Mouse (Mus musculus) forebrain, embryonic 13.5 days (tissue): ENCODE data around the gene Fbxo46. TPM values are rescaled to one million over a fixed set of nuclear protein-coding genes. Genes with fewer than 3 reads are reported as not detected.

ENCODE experiments used
- ATAC-seq: fragments of 200-750 bp; cut with Nextera tagmentation; 2 replicates; pipeline ENCODE4 v1.8.0; 2017
- H3K27ac ChIP-seq: fragments of 300-500 bp; sonication (generic); 2 replicates; pipeline ENCODE4 v1.5.1; 2015; ENCODE audit warnings: inconsistent platforms, mild to moderate bottlenecking, moderate library complexity
- H3K27me3 ChIP-seq: fragments of 300-500 bp; sonication (generic); 2 replicates; pipeline ENCODE4 v1.6.1; 2015; ENCODE audit warnings: mild to moderate bottlenecking, inconsistent platforms
- H3K36me3 ChIP-seq: fragments of 300-500 bp; sonication (generic); 2 replicates; pipeline ENCODE4 v1.6.1; 2015; ENCODE audit warnings: mild to moderate bottlenecking, inconsistent platforms; ENCODE audit not compliant: poor library complexity, severe bottlenecking
- H3K4me1 ChIP-seq: fragments of 300-500 bp; sonication (generic); 2 replicates; pipeline ENCODE4 v1.6.1; 2015; ENCODE audit warnings: inconsistent platforms
- H3K4me2 ChIP-seq: fragments of 300-500 bp; sonication (generic); 2 replicates; pipeline ENCODE4 v1.6.1; 2015; ENCODE audit warnings: inconsistent platforms, mild to moderate bottlenecking, moderate library complexity
- H3K4me3 ChIP-seq: fragments of 300-500 bp; sonication (generic); 2 replicates; pipeline ENCODE4 v1.5.1; 2015; ENCODE audit warnings: mild to moderate bottlenecking, inconsistent platforms
- H3K9ac ChIP-seq: fragments of 300-500 bp; sonication (generic); 2 replicates; pipeline ENCODE4 v1.6.1; 2015; ENCODE audit warnings: mild to moderate bottlenecking, inconsistent platforms
- H3K9me3 ChIP-seq: fragments of 300-500 bp; sonication (generic); replicated peaks from 2 replicates; pipeline ENCODE4 v1.6.1; 2016; ENCODE audit warnings: inconsistent platforms
- WGBS: fragments of 180-500 bp; shearing (Covaris S2); methylation state at CpG from one replicate; pipeline ENCODE4 v1.1.7; 2015; 5-methylcytosine and 5-hydroxymethylcytosine counted together
- polyA plus RNA-seq: library from polyadenylated mRNA; unstranded; fragments of >200 nt; fragmentation: Nextera tagmentation; extraction: Ambion mirVana; gene quantifications from 2 replicates; pipeline ENCODE4 v1.2.1, GENCODE M21; 2015

The Fbxo46 gene
- polyA plus RNA-seq, 1 experiment from 2014 or later: 19.1 TPM

DNA sequence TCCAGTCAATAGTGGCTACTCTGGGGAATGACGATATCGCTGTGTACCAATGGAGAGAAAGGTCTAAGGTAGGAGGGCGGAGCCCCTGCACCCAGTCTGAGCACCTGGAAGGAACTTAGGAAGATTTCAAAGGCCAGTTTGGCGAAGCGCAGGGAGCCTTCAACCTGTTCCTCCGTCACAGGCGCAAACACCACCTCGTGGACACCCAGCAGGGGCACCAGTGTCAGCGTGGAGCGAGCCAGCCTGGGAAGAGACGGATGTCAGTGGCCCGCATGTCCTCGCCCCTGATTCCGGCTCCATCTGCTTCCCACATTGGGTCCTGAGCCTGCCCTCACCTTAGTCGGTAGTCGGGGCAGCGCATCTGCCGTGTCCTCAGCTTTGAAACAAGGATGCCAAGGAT, 39.8 kb downstream of the Fbxo46 start:
- Histone ChIP-seq H3K4me3 (peak overlapping the region; percentile 40; the same call in 1 of the 2 replicates), H3K9me3 (no peaks in the 10 kb centered on the region), H3K4me2 (peak overlapping the region; percentile 64), H3K36me3 (peaks cover 7% of the 10 kb centered on the region), H3K4me1 (peaks cover 34% of the 10 kb centered on the region), H3K27ac (no peak overlapping the region), H3K27me3 (peaks cover 36% of the 10 kb centered on the region), H3K9ac (0 out of 2 replicates have a peak overlapping the region, but pooled peaks have one; percentile 23)
- ATAC-seq: no peak
- WGBS: 13% methylated on average over 18 of the region's 18 CpGs

DNA sequence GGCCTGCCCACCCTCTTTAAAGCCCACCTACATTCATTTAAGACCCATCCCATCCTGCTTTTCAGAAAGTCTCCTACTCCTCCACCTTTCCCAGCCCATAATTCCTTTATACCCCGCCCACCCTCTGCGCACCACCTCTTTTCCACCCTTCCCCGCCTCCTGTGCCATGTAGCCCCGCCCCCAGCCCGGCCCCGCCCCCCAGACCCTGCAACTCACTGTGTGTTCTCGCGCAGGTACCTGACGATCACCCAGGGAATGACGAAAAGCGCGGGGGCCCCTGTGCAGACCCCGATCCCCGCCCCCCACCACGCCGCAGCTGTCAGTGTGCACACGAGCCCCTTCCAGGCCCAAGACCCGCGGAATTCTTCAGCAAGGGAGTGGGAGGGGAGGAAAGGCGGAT, 40.5 kb downstream of the Fbxo46 start:
- 2% methylated on average over 20 of the region's 20 CpGs for WGBS
- Histone ChIP-seq H3K4me3 (peak overlapping the region; percentile 40), H3K9ac (peak overlapping the region; percentile 51), H3K4me2 (peak overlapping the region; percentile 64), H3K4me1 (peaks cover 41% of the 10 kb centered on the region), H3K27me3 (peaks cover 43% of the 10 kb centered on the region), H3K27ac (no peak overlapping the region), H3K9me3 (no peaks in the 10 kb centered on the region), H3K36me3 (no peaks in the 10 kb centered on the region)
- ATAC-seq: peak; percentile 22; the same call in 1 of the 2 replicates

DNA sequence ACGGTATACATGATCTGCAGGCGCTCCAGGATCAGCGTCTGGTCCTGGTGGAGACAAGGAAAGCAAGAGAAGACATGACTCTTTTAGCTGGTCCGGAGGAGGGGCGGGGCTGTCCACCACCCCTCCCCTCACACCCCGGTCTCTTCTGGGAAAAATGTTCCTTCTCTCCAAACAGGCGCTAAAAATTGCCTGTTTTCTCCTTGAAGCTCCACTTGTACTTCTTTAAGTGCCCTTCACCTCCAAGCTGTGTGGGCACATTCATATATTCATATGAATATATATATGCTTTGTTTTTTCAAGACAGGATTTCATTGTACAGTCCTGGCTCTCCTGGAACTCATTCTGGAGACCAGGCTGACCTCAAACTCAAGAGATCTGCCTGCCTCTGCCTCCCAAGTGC, 43.3 kb downstream of the Fbxo46 start:
- H3K4me3 ChIP-seq: no peak overlapping the region
- ATAC-seq: no peak
- H3K27ac ChIP-seq: no peak overlapping the region
- H3K4me1 ChIP-seq: peaks cover 44% of the 10 kb centered on the region
- H3K27me3 ChIP-seq: peaks cover 46% of the 10 kb centered on the region
- no peak overlapping the region for H3K4me2 ChIP-seq
- no peak overlapping the region for H3K9ac ChIP-seq
- no peaks in the 10 kb centered on the region for H3K36me3 ChIP-seq
- peaks cover 8% of the 10 kb centered on the region; the same call in 1 of the 2 replicates for H3K9me3 ChIP-seq
- WGBS: 78% methylated on average over 7 of the region's 7 CpGs

DNA sequence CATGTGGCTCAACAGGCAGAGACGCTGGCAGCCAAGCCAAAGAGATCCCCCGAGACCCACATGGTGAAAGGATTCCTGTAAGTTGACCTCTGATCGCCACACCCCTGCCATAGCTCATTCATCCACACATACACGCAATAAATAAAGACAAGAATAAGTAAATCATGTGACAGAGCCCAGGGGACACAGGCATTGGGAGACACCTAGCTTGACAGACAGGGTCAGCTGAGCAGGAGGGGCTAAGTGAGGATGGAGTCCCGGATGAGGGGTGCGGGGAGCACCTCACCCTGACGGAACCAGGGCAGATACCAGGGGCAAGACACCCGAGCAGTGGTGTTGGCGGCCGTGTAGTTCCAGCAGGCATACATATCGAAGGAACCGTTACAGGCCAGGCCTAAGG, 44.1 kb downstream of the Fbxo46 start:
- H3K9ac ChIP-seq: no peak overlapping the region
- H3K27ac ChIP-seq: no peak overlapping the region
- 28% methylated on average over 12 of the region's 12 CpGs for WGBS
- ATAC-seq: no peak
- peak overlapping the region; percentile 42; the same call in 1 of the 2 replicates for H3K4me2 ChIP-seq
- H3K9me3 ChIP-seq: peaks cover 8% of the 10 kb centered on the region; the same call in 1 of the 2 replicates
- H3K4me1 ChIP-seq: peaks cover 40% of the 10 kb centered on the region
- H3K4me3 ChIP-seq: no peak overlapping the region
- H3K36me3 ChIP-seq: no peaks in the 10 kb centered on the region
- H3K27me3 ChIP-seq: peaks cover 51% of the 10 kb centered on the region

DNA sequence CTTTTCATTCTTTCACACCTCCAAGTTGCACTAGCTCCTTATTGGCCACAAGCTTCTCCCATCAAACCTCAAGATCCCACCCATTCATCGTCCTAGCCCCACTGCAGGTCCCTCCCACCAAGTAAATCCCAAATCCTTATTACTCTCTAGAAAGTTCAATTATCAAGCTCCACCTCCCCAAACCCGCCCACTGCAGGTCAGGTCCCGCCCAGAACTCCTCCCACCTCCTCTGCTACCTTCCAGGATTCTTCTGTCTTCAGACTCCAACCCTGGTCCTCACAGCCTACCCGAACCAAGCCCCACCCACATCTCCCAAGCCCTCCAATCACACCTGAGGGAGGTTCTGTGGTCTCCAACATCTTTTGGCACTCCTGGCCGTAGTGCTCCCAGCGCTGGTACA, 44.5 kb downstream of the Fbxo46 start:
- Histone ChIP-seq H3K27me3 (peaks cover 47% of the 10 kb centered on the region), H3K4me2 (peak overlapping the region; percentile 42), H3K36me3 (no peaks in the 10 kb centered on the region), H3K4me3 (no peak overlapping the region), H3K9ac (no peak overlapping the region), H3K27ac (no peak overlapping the region), H3K4me1 (peaks cover 38% of the 10 kb centered on the region), H3K9me3 (peaks cover 8% of the 10 kb centered on the region; the same call in 1 of the 2 replicates)
- WGBS: 0% methylated on average over 6 of the region's 6 CpGs
- peak; percentile 26 for ATAC-seq

DNA sequence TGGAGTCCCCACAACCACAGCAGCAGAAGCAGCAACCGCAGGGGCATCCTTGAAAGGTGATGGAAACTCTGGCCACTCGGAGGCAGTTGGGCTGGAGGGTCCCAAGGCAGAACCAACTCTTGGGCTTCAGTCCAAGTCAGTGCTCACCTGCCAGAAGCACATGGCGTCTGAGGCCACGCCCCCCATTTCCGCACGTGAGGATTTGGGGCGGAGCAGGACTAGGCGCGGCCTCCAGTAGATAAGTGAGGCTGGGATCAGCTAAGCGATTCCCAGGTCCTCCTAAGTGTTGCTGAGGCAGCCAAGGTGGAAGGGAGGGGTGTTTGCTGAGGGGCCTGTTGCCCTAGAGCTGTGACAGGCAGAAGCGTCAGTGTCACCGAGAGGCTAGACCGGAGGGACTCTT, 45.3 kb downstream of the Fbxo46 start:
- peaks cover 39% of the 10 kb centered on the region for H3K27me3 ChIP-seq
- peak overlapping the region; percentile 42 for H3K4me2 ChIP-seq
- H3K9ac ChIP-seq: 0 out of 2 replicates have a peak overlapping the region, but pooled peaks have one; percentile 30
- no peak overlapping the region for H3K27ac ChIP-seq
- H3K4me3 ChIP-seq: no peak overlapping the region
- no peaks in the 10 kb centered on the region for H3K36me3 ChIP-seq
- peaks cover 8% of the 10 kb centered on the region; the same call in 1 of the 2 replicates for H3K9me3 ChIP-seq
- H3K4me1 ChIP-seq: peaks cover 37% of the 10 kb centered on the region
- ATAC-seq: no peak
- 4% methylated on average over 13 of the region's 13 CpGs for WGBS

DNA sequence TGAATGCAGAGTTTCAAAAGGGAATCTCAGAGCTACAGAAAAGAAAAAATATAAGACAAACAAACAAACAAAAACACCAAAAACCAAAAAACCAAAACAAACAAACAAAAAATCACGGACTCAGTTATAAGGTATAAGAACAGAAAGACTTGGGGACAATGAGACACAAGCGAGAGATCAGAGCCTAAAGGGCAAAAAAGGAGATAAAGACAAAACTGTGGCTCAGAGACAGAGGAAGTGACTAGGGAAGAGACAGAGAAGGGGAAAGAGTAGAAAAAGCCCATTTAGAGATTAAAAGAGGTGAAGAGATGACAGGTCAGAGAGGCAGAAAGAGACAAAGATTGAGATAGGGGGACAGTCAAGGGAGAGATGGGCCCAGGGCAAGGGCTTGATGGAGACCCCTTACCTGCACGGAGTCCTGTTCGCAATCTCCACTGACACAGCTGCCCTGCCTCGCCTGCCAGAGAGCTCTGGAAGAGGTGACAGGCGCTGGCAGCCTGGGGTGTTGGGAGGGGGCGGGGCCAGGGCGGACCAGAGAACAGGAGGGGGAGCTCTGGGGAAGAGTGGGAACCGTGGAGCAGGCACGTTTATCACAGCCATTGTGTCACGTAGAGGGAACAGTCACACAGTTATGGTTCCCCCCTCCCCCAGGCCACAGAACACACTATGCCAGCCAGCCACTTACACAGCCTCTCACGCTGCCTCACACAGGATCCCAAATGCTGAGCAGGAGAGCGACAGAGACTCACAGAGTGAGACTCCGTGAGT, 46.2 kb downstream of the Fbxo46 start, which contains the start of gene Gipr:
TSS of gene Gipr (minus strand) at position 472 of the 768 bp plus-strand sequence.
- Histone ChIP-seq H3K27ac (peak within 1 kb of the TSS; percentile 51), H3K4me1 (peaks cover 32% of the 10 kb centered on the region), H3K9ac (peak within 1 kb of the TSS; percentile 37), H3K36me3 (no peaks in the 10 kb centered on the region), H3K9me3 (peaks cover 8% of the 10 kb centered on the region; the same call in 1 of the 2 replicates), H3K4me3 (peak within 1 kb of the TSS; percentile 21), H3K4me2 (peak within 1 kb of the TSS; percentile 47), H3K27me3 (peaks cover 31% of the 10 kb centered on the region)
- WGBS: 9% methylated on average over 14 of the region's 14 CpGs
- peak; percentile 48 for ATAC-seq

DNA sequence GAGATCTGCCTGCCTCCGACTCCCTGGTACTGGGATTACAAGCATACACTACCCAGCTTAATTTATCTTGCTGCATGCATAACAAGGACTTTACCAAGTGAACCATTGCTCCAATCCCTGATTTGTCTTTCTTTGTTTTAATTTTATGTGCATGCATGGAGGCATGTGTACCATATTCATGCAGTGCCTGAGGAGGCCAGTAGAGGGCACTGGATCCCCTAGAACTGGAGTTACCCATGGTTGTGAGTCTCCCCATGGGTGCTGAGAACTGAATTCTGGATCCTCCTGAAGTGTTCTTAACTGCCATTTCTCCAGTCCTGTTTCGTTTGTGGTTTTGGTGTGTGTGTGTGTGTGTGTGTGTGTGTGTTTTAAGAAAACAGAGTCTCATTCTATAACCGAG, 47.3 kb downstream of the Fbxo46 start:
- ATAC-seq: no peak
- H3K27me3 ChIP-seq: peaks cover 27% of the 10 kb centered on the region
- H3K27ac ChIP-seq: no peak overlapping the region
- 90% methylated on average over 3 of the region's 3 CpGs for WGBS
- no peak overlapping the region for H3K4me2 ChIP-seq
- H3K4me1 ChIP-seq: peaks cover 35% of the 10 kb centered on the region
- H3K4me3 ChIP-seq: no peak overlapping the region
- H3K9me3 ChIP-seq: peaks cover 8% of the 10 kb centered on the region; the same call in 1 of the 2 replicates
- H3K36me3 ChIP-seq: no peaks in the 10 kb centered on the region
- H3K9ac ChIP-seq: no peak overlapping the region

- Histone ChIP-seq H3K4me3 (no peak overlapping the region), H3K4me1 (peaks cover 45% of the 10 kb centered on the region), H3K36me3 (no peaks in the 10 kb centered on the region), H3K27me3 (peaks cover 22% of the 10 kb centered on the region), H3K9me3 (peaks cover 8% of the 10 kb centered on the region; the same call in 1 of the 2 replicates), H3K4me2 (no peak overlapping the region), H3K27ac (peak overlapping the region; percentile 54; the same call in 1 of the 2 replicates), H3K9ac (no peak overlapping the region)
- 62% methylated on average over 10 of the region's 10 CpGs for WGBS
- no peak for ATAC-seq
These were observed 49.8 kb downstream of the Fbxo46 start for GRCm38 (mm10) chr7:19169506-19169905.

DNA sequence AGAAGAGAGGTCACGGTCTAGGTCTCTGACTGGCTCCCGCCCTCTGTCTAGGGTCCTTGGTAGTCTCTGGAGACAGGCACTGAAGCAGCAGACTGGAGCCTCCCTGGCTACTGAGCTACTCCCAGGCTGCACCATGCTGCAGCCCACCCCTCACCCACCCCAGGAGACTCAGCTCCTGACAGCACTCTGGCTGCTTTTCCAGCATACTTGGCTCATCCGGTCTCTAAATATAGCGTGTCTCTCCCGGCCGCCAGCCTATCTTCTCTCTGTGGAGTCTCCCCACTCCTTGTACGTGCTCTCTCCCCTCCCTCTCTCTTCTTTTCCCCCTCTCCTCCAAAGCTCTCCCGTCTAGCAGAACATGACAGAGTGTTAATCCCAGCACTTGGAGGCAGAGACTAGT, 50.5 kb downstream of the Fbxo46 start:
- no peak overlapping the region for H3K4me3 ChIP-seq
- no peak overlapping the region for H3K4me2 ChIP-seq
- no peaks in the 10 kb centered on the region for H3K36me3 ChIP-seq
- peak overlapping the region; percentile 49; the same call in 1 of the 2 replicates for H3K27ac ChIP-seq
- 66% methylated on average over 8 of the region's 8 CpGs for WGBS
- no peak overlapping the region for H3K9ac ChIP-seq
- peaks cover 38% of the 10 kb centered on the region for H3K4me1 ChIP-seq
- H3K9me3 ChIP-seq: peaks cover 8% of the 10 kb centered on the region; the same call in 1 of the 2 replicates
- H3K27me3 ChIP-seq: peaks cover 16% of the 10 kb centered on the region
- peak; percentile 79 for ATAC-seq

- Histone ChIP-seq H3K27me3 (peaks cover 26% of the 10 kb centered on the region), H3K27ac (peak overlapping the region; percentile 63), H3K4me1 (peaks cover 25% of the 10 kb centered on the region), H3K4me3 (no peak overlapping the region), H3K9ac (no peak overlapping the region), H3K4me2 (no peak overlapping the region), H3K9me3 (peaks cover 7% of the 10 kb centered on the region; the same call in 1 of the 2 replicates), H3K36me3 (no peaks in the 10 kb centered on the region)
- 51% methylated on average over 8 of the region's 8 CpGs for WGBS
- no peak for ATAC-seq
These were observed 52.2 kb downstream of the Fbxo46 start for GRCm38 (mm10) chr7:19171831-19172230.

GRCm38 (mm10) chr7:19172874-19173273, 53.2 kb downstream of the Fbxo46 start:
- H3K9ac ChIP-seq: no peak overlapping the region
- no peaks in the 10 kb centered on the region for H3K9me3 ChIP-seq
- WGBS: 2% methylated on average over 17 of the region's 17 CpGs
- peak; percentile 9; the same call in 1 of the 2 replicates for ATAC-seq
- H3K36me3 ChIP-seq: no peaks in the 10 kb centered on the region
- peaks cover 36% of the 10 kb centered on the region for H3K27me3 ChIP-seq
- peak overlapping the region; percentile 59 for H3K4me2 ChIP-seq
- H3K4me1 ChIP-seq: peaks cover 29% of the 10 kb centered on the region
- H3K4me3 ChIP-seq: peak overlapping the region; percentile 26
- H3K27ac ChIP-seq: no peak overlapping the region
